Mouse (Mus musculus): ENCODE measurements around the gene Rpa2.
"Not testable (repeated sequence)": the region's sequence is repeated elsewhere in the genome, so short reads cannot be mapped to it uniquely, and the experiment has no call there.

Rpa2 gene

GRCm38 (mm10) chr4:132767914-132768876, at the start of gene Rpa2:
Gene Rpa2 (plus strand): TSS chr4:132768332.
- peak; percentile 98 for DNase-seq

DNA sequence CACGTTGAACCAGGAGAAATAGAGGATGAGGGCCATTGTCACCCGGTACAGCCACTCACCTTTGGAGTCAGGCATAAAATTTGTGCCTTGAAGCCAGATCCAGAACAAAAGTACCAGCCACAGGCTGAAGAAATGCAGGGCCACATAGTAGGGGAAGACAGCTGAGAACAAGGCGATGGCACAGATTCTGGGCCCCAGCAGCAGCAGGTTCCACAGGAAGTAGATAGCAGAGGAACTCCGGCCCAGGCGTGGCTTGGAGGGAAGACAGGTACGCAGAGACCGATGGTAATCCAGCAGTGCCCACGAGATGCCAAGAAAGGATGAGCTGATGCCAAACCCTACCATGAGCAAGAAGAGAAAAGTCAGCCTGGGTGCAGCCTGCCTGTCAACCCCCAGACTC, 39.9 kb upstream of the Rpa2 start:
- DNase-seq, result peak; percentile 36

DNA sequence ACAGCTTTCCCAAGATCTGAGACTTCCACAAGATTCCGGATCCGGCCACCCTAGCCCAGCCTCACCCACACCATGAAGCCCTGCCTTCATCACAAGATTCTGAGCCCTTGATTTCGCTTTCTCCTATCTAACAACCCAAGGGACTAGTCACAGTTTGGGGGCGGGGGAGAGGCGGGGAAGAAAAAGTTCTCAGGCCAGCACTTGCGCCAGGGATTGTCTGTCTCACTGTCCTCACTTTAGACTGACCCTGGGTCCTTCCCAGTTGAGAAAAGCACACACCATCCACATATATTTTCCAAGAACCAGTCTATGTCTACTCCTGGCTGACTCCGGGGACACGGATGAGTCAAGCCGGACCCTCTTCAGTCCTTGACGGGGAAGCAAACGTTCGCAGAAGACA, 36.5 kb upstream of the Rpa2 start:
- no peak for DNase-seq

DNA sequence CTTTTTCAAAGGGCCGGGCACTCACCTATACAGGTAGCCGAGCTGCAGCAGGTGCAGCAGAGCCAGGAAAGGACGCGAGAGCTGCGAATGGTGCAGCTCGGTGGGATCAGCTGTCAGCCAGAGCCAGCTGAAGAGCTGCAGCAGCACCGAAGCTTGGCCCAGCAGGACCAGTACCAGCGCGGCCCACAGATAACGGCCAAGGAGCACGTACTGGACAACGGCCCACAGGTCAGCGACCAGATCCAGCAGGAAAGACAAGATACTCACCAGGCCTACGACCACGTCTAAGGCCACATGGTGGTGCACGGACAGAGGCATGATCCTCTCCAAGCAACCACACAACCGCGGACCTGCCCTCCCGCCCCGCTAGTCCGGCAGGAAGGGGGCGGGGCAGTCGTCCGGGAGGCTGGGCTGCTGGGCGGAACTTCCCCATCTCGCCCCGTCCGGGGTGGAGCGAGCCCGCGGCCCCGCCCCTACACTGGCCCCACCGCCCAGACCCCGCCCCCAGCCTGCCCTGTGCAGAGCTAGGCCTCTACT, 35.9 kb upstream of the Rpa2 start, which contains the start of gene Xkr8:
Xkr8 (minus strand) TSS at position 399 of the 537 bp plus-strand sequence.
- DNase-seq, result peak; percentile 92

GRCm38 (mm10) chr4:132733071-132733770, 34.9 kb upstream of the Rpa2 start:
- DNase-seq, result no peak

DNA sequence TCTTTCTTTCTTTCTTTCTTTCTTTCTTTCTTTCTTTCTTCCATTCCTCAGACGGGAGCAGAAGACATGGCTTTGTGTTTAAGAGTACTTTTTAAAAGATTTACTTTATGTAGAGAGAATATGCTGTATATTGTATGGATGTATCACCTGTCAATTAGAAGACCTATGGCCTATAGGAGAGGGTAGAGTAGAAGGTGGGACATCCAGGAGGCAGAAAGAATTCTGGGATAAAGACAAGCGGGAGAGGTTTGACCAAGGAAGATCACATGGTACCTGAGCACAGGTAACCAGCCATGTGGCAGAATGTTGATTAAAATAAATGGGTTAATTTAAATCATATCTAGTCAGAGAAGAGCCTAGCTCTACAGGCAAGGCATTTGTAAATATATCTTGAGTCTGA, 33.4 kb upstream of the Rpa2 start:
- DNase-seq, result no peak

- no peak for DNase-seq
These were observed 32.7 kb upstream of the Rpa2 start for GRCm38 (mm10) chr4:132735389-132735788.

- DNase-seq, result no peak
These were observed 32.2 kb upstream of the Rpa2 start for GRCm38 (mm10) chr4:132735894-132736293.

DNA sequence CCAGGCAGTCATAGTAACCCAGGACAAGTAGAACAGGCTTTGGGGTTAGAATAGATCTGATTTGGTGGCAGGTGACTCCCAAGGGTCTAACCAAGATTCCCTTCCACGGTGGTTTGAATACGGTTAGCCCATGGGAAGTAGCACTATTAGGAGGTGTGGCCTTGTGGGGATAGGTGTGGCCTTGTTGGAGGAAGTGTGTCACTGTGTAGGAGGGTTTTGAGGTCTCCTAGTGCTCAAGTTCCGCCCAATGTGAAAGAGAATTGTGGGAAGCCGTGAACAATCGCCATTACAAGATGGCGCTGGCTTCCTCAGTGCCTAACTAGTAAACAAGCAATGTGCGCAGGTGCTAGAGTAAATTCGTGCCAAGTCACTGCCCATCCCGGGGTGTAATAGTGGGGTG, 31.0 kb upstream of the Rpa2 start:
- not testable (repeated sequence) for DNase-seq

- DNase-seq, result no peak
These were observed 26.6 kb upstream of the Rpa2 start for GRCm38 (mm10) chr4:132741491-132741890.

GRCm38 (mm10) chr4:132743992-132744911, 23.9 kb upstream of the Rpa2 start:
- no peak for DNase-seq

DNA sequence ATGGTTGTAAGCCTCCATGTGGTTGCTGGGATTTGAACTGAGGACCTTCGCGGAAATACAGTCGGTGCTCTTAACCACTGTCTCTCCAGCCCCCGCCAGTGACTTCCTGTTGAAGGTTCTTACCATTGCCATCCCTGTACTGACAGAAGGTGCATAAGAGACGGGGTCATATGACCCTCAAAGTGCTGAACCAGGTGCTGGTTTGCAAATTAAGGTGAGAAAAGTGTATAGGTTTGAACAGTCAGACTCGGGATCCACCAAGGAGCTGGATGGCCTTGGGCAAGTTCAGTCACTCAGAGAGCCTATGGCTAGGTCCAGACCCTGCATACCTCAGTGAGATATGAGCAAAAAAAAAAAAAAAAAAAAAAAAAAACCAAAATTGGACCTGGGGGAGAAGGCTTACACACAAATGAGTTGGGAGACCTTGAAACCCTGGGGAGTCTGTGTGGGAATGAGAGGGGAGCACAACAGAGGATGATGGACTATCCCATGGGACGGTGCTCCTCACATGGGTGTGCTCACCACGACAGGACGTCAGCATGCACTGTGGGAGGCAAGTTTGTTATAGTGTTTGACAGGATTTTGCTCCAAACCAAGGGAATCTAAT, 21.1 kb upstream of the Rpa2 start:
- DNase-seq, result no peak

DNA sequence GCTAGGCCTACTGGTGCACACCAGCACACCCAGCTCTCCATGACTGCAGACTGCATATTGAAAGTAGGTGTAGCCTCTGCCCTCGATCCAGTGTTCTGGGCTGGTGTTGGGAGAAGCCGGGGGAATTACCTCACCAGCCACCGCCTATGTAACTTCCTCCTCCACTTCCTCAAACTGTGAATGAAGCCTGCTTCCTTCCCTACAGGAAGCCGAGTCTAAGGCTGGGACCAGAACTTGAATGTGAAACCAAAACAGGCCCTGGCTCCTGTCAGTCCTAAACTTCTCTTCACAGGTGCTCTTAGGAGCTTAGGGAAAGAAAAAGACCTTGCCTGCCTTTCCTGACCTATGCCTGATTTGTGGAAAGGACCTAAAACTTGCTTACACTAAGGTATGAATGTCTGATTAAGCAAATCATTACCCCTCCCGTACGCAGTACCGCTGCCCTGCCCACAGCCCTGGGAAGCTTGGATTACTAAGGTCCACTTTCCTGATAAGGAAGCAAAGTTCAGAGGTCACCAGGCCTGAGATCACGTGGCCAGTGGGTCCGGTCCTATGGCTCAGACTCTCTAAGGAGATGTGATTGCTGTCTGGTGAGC, 20.4 kb upstream of the Rpa2 start:
- DNase-seq, result peak; percentile 28

DNA sequence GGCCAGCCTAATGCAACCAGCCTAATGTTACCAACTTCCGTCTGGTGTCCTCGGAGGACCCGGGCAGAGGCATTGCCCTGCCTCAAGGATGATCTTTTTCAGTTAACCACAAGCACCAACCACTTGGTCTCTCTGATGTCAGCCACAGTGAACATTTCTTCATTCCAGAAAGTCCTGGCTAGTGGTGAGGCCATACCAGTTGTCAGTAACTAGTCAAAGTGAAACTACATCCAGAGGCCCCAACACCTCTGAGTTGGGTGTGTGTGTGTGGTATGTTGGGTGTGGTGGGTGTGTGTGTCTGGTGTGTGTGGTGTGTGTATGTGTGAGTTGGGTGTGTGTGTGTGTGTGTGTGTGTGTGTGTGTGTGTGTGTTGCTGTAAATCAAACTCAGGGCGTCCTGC, 19.4 kb upstream of the Rpa2 start:
- no peak for DNase-seq

GRCm38 (mm10) chr4:132749258-132749982, 18.7 kb upstream of the Rpa2 start:
- DNase-seq, result no peak

DNA sequence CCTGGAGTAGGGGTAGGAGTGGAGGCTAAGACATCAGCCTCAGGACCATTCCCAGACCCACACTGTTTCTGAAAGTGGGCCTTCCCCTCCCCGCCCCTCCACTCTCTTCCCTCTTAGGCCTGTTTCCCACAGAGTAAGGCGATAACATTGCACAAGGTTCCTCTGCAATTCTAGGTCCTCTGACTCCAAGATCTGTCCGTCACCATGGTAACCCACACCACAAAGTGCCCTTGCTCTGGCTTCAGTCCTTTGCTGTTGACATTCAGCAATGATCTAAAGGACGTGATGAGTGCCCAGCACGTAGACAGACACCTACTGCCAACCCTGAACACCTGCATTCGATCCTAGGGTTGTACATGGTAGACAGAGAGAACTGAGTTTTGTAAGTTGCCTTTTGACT, 15.1 kb upstream of the Rpa2 start:
- no peak for DNase-seq

DNA sequence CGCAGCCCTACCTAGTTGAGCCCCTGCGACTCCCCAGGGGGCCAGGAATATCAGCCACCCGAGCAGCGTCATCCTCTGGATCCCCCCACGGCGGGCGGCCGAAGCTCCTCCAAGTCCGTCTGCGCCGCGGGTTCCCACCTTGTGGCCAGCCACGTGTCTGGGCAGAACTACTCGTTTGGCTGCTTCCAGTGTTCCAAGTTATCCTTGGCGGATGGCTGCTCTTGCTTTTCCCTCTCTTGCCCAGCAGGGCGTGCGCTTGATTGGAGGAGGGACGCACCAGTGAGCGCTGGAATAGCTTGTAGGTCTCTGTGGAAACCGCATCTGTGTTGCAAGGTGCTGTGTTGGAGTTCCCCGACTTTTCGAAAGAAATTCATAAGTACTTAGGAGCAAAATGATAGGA, 11.2 kb upstream of the Rpa2 start, which contains the start of gene Smpdl3b:
Smpdl3b (minus strand) TSS at position 279 of the 400 bp plus-strand sequence.
- DNase-seq, result peak; percentile 50

GRCm38 (mm10) chr4:132757633-132758351, 10.3 kb upstream of the Rpa2 start:
- no peak for DNase-seq

DNA sequence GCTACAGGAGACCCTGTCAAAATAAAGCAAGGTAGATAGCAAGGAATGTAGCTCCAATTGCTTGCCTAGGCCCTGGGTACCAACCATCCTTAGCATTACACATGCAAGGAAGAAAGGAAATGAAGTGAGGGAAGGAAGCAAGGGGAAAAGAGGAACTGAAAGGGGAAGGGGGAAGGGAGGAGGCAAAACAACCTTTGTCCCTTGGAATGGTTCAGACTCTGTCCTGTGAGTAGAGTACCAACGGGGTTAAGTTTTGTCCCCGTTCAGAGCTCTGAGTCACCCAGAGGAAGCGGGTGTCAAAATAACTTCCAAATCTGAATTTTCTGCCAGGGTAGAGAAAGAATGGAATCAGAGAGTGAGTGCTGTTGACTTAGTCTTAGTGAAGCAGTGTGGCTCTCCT, 7.8 kb upstream of the Rpa2 start:
- DNase-seq, result no peak

GRCm38 (mm10) chr4:132762602-132763001, 5.5 kb upstream of the Rpa2 start:
- DNase-seq, result no peak

All from thymus, postnatal 4 days (tissue).